Mouse (Mus musculus) heart, embryonic 12.5 days (tissue): ENCODE data around the gene Srrd. TPM values are rescaled to one million over a fixed set of nuclear protein-coding genes. Genes with fewer than 3 reads are reported as not detected.

Experiments
- ATAC-seq: fragments of 200-750 bp; cut with Nextera tagmentation; 2 replicates; pipeline ENCODE4 v1.8.0; 2017; ENCODE audit warnings: moderate TSS enrichment, moderate library complexity; ENCODE audit not compliant: insufficient number of reproducible peaks, low FRiP score
- H3K27ac ChIP-seq: fragments of 300-500 bp; sonication (generic); 2 replicates; pipeline ENCODE4 v1.5.1; 2016; ENCODE audit warnings: mild to moderate bottlenecking, moderate library complexity; ENCODE audit not compliant: poor library complexity, severe bottlenecking
- H3K27me3 ChIP-seq: fragments of 300-500 bp; sonication (generic); replicated peaks from 2 replicates; pipeline ENCODE4 v1.6.1; 2016; ENCODE audit warnings: mild to moderate bottlenecking, moderate library complexity
- H3K36me3 ChIP-seq: fragments of 300-500 bp; sonication (generic); 2 replicates; pipeline ENCODE4 v1.6.1; 2016; ENCODE audit warnings: mild to moderate bottlenecking, moderate library complexity
- H3K4me1 ChIP-seq: fragments of 300-500 bp; sonication (generic); replicated peaks from 2 replicates; pipeline ENCODE4 v1.6.1; 2016; ENCODE audit warnings: mild to moderate bottlenecking
- H3K4me2 ChIP-seq: fragments of 300-500 bp; sonication (generic); 2 replicates; pipeline ENCODE4 v1.6.1; 2016; ENCODE audit warnings: mild to moderate bottlenecking, moderate library complexity
- H3K4me3 ChIP-seq: fragments of 300-500 bp; sonication (generic); 2 replicates; pipeline ENCODE4 v1.5.1; 2016; ENCODE audit warnings: mild to moderate bottlenecking
- H3K9ac ChIP-seq: fragments of 300-500 bp; sonication (generic); 2 replicates; pipeline ENCODE4 v1.6.1; 2016; ENCODE audit warnings: mild to moderate bottlenecking, moderate library complexity
- H3K9me3 ChIP-seq: fragments of 300-500 bp; sonication (generic); replicated peaks from 2 replicates; pipeline ENCODE4 v1.6.1; 2016; ENCODE audit warnings: mild to moderate bottlenecking, moderate library complexity
- WGBS: fragments of 180-500 bp; shearing (Covaris S2); methylation state at CpG from one replicate; pipeline ENCODE4 v1.1.7; 2016; 5-methylcytosine and 5-hydroxymethylcytosine counted together
- polyA plus RNA-seq: library from polyadenylated mRNA; unstranded; fragments of >200 nt; fragmentation: Nextera tagmentation; extraction: Ambion mirVana; gene quantifications from 2 replicates; pipeline ENCODE4 v1.2.1, GENCODE M21; 2016

Srrd gene
- polyA plus RNA-seq, 1 experiment from 2014 or later = 23.8 TPM

DNA sequence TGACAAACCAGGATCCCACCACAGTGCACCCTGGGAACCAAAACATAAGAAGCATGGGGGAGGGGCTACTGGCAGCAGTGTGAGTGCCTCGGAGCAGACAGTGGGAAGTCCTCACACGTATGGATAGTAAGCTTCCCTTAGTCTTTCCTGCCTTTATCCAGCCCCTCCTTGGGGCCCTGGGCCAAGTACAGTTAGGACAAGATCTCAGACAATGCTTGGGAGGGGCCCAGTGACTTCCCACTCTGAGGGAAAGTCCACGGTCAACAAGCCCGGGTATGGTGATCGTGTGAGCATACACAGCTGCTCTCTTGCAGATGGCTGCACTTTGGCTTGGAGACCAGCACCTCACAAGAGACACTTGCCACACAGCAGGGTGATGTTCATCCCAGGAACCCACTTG is 25.5 kb downstream of the Srrd start:
- Histone ChIP-seq H3K4me2 (no peak overlapping the region), H3K27ac (no peak overlapping the region), H3K9me3 (no peaks in the 10 kb centered on the region; the same call in 1 of the 2 replicates), H3K4me1 (peaks cover 13% of the 10 kb centered on the region), H3K9ac (no peak overlapping the region), H3K36me3 (peaks cover 32% of the 10 kb centered on the region), H3K27me3 (no peaks in the 10 kb centered on the region), H3K4me3 (no peak overlapping the region)
- peak; percentile 49 for ATAC-seq
- 33% methylated on average over 5 of the region's 5 CpGs for WGBS

DNA sequence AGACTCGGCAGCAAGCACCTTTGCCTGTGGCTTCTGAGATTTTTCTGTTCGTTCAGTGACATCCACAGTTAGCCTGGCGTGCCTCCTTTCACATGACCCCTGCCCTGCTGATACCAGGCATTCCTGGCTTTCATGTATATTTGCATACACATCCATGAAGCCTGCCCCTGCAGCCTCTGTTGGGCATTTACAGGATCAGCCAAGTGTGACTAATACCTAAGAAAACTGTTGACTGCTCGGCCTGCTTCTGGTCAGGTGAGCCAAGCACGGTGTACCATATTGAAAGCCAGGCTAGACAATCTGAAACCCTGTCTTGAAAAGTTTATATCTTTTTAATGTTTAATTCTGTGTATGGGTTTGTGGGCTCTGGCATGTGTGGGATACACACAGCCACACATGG is 26.4 kb downstream of the Srrd start:
- H3K27ac ChIP-seq = 0 out of 2 replicates have a peak overlapping the region, but pooled peaks have one; percentile 14
- H3K36me3 ChIP-seq = peaks cover 37% of the 10 kb centered on the region

DNA sequence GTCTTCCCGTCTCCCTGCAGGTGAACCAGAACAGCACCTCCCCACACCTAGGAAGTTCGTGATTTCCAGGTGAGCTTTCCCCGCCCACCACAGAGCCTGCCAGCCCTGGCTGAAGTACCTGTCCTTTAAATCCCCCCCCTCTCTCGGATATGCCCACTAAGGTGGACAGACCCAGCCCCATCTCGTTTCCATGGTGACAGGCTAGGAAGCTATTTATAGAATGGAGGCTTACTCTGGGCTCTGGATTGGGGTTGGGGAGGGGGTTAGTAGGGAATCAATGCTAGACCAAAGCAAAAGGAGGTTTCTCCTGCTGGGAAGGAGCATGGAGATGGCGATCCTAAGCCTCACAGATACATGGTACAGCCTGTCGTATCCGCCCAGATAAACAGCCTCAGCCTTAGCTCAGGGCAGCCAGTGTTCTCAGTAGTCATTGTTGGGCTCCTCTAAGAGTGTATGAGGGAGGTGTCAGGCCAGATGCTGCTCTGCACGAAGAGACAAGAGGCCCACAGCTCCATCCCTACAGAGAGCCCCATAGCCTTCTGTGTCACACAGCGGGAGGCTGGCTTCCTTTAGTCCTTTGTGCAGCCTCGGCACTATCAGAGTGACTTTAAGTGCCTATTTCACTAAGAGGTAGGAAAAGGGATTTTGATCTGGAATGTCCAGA is 29.5 kb downstream of the Srrd start:
- no peak overlapping the region for H3K4me3 ChIP-seq

More for the DNA sequence above, 26.4 kb downstream of the Srrd start:
- Histone ChIP-seq H3K4me3 (no peak overlapping the region), H3K4me2 (no peak overlapping the region), H3K27me3 (no peaks in the 10 kb centered on the region), H3K4me1 (peaks cover 13% of the 10 kb centered on the region), H3K9me3 (no peaks in the 10 kb centered on the region; the same call in 1 of the 2 replicates), H3K9ac (no peak overlapping the region)
- WGBS = 79% methylated on average over 5 of the region's 5 CpGs
- no peak for ATAC-seq

DNA sequence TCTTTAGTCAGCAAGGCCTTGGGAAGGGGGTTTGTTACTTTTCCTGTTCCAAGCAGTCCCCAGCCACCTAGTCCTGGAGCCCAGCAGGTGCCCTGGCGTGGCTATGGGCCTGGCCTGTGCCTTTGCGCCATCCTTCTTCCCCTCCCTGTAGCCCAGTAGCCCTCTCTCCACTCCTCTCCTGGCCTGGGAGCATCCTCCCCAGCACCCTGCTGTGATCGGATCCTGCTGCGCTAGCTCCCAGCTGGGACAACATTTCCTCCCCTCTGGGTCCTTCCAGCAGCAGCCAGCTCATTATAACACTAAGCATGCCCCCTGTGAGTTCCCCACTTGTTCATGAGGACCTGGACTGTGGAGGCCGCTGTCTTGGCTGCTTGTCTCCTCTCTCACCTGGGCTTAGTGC is 37.0 kb downstream of the Srrd start:
- H3K4me1 ChIP-seq = no peaks in the 10 kb centered on the region
- no peaks in the 10 kb centered on the region for H3K27me3 ChIP-seq
- peaks cover 50% of the 10 kb centered on the region for H3K36me3 ChIP-seq
- ATAC-seq = no peak
- H3K9ac ChIP-seq = no peak overlapping the region
- no peak overlapping the region for H3K4me2 ChIP-seq
- H3K27ac ChIP-seq = no peak overlapping the region
- no peaks in the 10 kb centered on the region for H3K9me3 ChIP-seq
- H3K4me3 ChIP-seq = no peak overlapping the region
- WGBS = 82% methylated on average over 5 of the region's 5 CpGs

More for the DNA sequence above, 29.5 kb downstream of the Srrd start:
- H3K4me1 ChIP-seq = peaks cover 13% of the 10 kb centered on the region
- ATAC-seq = no peak
- WGBS = 64% methylated on average over 11 of the region's 11 CpGs
- H3K9ac ChIP-seq = no peak overlapping the region
- no peak overlapping the region for H3K27ac ChIP-seq
- no peaks in the 10 kb centered on the region for H3K27me3 ChIP-seq
- peaks cover 66% of the 10 kb centered on the region for H3K36me3 ChIP-seq
- no peak overlapping the region for H3K4me2 ChIP-seq
- H3K9me3 ChIP-seq = no peaks in the 10 kb centered on the region

DNA sequence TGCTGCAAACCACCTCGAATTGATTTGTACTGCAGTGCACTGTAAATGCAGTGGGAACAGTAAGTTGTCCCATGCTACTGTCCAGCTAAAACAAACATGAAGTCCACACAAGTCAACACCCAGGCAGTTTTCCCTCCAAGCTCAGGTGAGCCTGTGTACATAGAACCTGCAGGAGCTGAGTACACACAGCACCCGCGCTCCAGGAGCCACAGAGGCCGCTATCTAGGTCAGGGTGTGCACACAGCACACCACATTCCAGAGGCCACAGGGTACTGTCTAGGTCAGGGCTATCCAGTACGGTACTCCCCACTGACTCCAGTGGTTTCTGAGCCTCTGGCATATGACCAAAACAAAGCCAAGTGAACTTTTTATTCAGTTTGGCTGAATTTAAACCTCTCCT is 40.5 kb downstream of the Srrd start:
- peaks cover 32% of the 10 kb centered on the region for H3K4me1 ChIP-seq
- no peaks in the 10 kb centered on the region for H3K27me3 ChIP-seq
- H3K27ac ChIP-seq = no peak overlapping the region
- 83% methylated on average over 5 of the region's 5 CpGs for WGBS
- H3K4me2 ChIP-seq = no peak overlapping the region
- H3K9ac ChIP-seq = no peak overlapping the region
- H3K4me3 ChIP-seq = no peak overlapping the region
- no peak for ATAC-seq
- peaks cover 15% of the 10 kb centered on the region for H3K36me3 ChIP-seq
- no peaks in the 10 kb centered on the region for H3K9me3 ChIP-seq

DNA sequence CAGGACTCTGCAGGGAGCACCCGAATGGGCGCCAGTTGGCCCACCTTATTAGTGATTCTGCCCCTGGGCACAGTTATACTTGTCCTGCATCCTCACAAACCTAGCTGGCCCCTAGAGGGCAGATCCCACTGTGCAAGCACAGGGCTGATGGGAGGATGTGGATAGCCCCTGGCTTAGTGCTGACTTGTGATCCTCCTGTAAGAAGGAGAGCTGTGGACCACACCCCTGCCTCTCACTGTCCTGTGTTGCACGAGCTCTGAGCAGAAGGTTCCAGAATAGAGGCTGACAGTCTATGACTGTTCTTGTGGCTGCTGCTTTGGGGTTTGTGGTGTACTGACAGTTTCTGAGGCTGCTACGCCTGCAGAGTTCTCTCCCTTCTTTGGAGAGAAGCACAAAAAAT is 41.1 kb downstream of the Srrd start:
- Histone ChIP-seq H3K9me3 (no peaks in the 10 kb centered on the region), H3K27me3 (no peaks in the 10 kb centered on the region), H3K27ac (no peak overlapping the region), H3K36me3 (peaks cover 10% of the 10 kb centered on the region; the same call in 1 of the 2 replicates), H3K4me2 (no peak overlapping the region), H3K4me3 (no peak overlapping the region), H3K9ac (no peak overlapping the region), H3K4me1 (peaks cover 38% of the 10 kb centered on the region)
- ATAC-seq = no peak
- WGBS = 77% methylated on average over 4 of the region's 4 CpGs

DNA sequence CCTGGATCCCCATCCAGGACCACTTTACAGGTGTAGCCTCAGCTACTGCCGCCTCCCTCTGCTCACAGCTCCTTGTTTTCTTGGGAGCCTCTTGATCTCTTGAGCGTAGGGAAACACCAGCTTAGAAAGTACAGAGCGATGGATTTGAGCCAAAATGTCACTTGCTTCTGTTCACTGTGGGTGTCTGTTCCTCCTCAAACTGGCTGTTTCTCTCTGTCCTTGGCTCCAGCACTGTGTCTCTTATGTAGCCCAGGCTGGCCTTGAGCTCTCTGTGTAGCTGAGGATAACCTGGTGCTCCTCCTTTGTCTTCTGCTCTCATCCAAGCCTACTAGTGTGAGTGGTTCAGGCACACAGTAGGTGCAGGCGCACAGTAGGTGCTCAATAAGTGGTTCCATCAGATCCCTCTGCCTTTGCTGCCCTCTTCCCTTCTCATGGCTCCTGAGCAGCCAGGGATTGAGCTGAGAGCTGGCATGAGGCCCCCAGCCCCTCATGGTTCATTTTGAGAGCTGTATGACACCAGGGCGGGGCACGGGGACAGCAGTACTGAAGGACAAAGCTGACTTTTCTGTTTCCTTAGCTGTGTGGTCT is 42.0 kb downstream of the Srrd start:
- H3K9me3 ChIP-seq = no peaks in the 10 kb centered on the region
- H3K27ac ChIP-seq = no peak overlapping the region
- H3K4me2 ChIP-seq = no peak overlapping the region
- H3K27me3 ChIP-seq = no peaks in the 10 kb centered on the region
- no peak for ATAC-seq
- no peak overlapping the region for H3K4me3 ChIP-seq
- H3K4me1 ChIP-seq = peaks cover 47% of the 10 kb centered on the region
- H3K36me3 ChIP-seq = peaks cover 6% of the 10 kb centered on the region; the same call in 1 of the 2 replicates
- no peak overlapping the region for H3K9ac ChIP-seq
- 77% methylated on average over 6 of the region's 6 CpGs for WGBS

DNA sequence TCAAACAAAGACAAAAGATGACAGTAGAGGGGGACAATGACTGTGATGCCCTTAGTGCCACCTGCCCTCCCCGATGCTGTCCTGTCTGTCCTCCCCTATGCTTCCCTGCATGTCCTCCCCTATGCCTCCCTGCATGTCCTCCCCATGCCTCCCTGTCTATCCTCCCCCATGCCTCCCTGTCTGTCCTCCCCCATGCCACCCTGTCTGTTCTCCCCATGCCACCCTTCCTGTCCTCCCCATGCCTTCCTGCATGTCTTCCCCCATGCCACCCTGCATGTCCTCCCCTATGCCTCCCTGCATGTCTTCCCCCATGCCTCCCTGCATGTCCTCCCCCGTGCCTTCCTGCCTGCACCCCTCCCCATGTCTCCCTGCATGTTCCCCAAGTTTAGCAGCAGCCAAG is 42.7 kb downstream of the Srrd start:
- Histone ChIP-seq H3K27me3 (no peaks in the 10 kb centered on the region), H3K9me3 (no peaks in the 10 kb centered on the region), H3K4me2 (no peak overlapping the region), H3K27ac (no peak overlapping the region), H3K9ac (no peak overlapping the region), H3K36me3 (peaks cover 6% of the 10 kb centered on the region; the same call in 1 of the 2 replicates), H3K4me1 (peaks cover 53% of the 10 kb centered on the region), H3K4me3 (no peak overlapping the region)
- ATAC-seq = no peak
- 88% methylated on average over 2 of the region's 2 CpGs for WGBS

DNA sequence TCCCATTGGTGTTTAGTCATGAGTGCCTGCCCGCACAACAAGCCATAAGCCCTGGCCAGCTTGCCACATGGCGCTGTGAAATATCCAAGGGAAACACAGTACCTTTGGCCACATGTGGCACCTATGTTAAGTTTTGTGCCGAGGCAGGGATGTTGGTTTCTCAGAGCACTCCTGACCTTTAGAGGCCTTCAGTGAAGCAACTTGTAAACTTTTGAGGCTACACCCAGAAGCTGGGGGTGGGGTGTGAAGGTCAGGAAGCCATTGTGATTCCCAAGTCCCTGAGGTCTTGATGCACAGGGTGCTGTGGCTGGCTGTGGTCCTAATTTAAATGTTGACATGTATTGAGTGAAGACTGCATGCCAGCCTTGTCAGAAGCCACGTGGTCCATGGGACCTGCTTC is 43.4 kb downstream of the Srrd start:
- no peak overlapping the region for H3K4me3 ChIP-seq
- H3K4me1 ChIP-seq = peaks cover 60% of the 10 kb centered on the region
- H3K27me3 ChIP-seq = no peaks in the 10 kb centered on the region
- 82% methylated on average over 4 of the region's 4 CpGs for WGBS
- H3K9ac ChIP-seq = no peak overlapping the region
- no peaks in the 10 kb centered on the region for H3K9me3 ChIP-seq
- H3K4me2 ChIP-seq = no peak overlapping the region
- no peak for ATAC-seq
- H3K27ac ChIP-seq = peak overlapping the region; percentile 49; the same call in 1 of the 2 replicates
- H3K36me3 ChIP-seq = no peaks in the 10 kb centered on the region; the same call in 1 of the 2 replicates

DNA sequence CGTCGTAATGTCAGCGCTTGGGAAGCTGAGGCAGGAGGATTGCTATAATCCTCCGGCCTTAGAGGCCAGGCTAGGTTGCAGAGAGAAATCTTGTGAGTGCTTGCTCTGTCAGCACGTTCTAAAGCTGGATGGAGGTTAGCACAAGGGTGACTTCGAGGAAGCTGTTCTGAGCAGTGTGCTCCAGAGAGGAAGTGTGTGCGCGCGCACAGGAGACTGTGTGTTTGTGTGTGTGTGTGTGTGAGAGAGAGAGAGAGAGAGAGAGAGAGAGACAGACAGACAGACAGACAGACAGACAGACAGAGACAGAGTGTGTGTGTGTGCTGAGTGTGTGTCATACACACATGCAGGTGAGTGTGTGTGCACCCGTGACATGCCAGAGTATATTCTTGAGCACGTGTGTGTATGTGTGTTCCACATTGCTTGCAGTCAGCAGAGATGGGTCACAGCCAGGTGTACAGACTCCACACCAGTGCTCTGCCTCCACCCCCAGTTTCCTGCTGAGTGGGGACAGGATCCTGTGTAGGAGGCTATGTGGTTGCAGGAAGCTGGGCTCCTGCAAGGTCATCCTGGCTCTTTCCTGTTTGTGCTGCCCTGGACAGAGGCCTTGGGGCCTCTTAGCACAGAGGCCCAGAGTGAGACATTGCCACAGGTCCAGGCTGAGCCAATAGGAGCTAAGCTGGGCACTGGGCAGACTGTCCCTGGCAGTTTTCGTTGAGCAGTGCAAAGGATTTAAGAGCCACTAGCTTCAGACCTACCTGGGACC is 44.4 kb downstream of the Srrd start:
- Histone ChIP-seq H3K4me2 (no peak overlapping the region), H3K36me3 (no peaks in the 10 kb centered on the region), H3K27me3 (no peaks in the 10 kb centered on the region), H3K4me1 (peaks cover 63% of the 10 kb centered on the region), H3K9ac (no peak overlapping the region), H3K27ac (peak overlapping the region; percentile 49), H3K4me3 (no peak overlapping the region), H3K9me3 (no peaks in the 10 kb centered on the region)
- ATAC-seq = peak; percentile 79
- 76% methylated on average over 12 of the region's 12 CpGs for WGBS

DNA sequence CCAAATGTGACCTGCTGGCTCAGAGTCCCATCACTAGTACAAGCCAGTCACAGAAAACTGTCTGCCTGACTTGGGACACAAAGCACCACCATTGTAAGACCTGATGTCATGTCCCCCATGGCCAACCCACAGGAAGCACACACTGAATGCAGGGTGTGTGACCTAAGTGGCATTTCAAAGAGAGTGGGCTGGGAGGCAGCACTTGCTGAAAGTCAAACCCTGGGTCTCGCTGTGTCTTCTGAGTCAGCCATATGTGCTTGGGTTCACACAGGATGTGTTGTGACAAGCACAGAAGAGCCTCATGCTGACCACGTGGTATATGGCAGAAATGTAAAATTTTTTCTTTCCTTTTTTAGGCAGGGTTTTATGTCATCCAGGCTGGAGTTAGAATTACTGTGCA is 45.6 kb downstream of the Srrd start:
- H3K9ac ChIP-seq = 0 out of 2 replicates have a peak overlapping the region, but pooled peaks have one; percentile 13
- H3K27ac ChIP-seq = peak overlapping the region; percentile 36; the same call in 1 of the 2 replicates
- peaks cover 68% of the 10 kb centered on the region for H3K4me1 ChIP-seq
- H3K36me3 ChIP-seq = no peaks in the 10 kb centered on the region
- H3K4me2 ChIP-seq = no peak overlapping the region
- ATAC-seq = no peak
- no peaks in the 10 kb centered on the region for H3K9me3 ChIP-seq
- H3K4me3 ChIP-seq = no peak overlapping the region
- H3K27me3 ChIP-seq = no peaks in the 10 kb centered on the region
- WGBS = 53% methylated on average over 2 of the region's 2 CpGs
